9 mouse cellular contexts compared by ENCODE assay signal in genomic region chr3:89419981-89420380, GRCm38 (mm10). TPM values are rescaled to one million over a fixed set of nuclear protein-coding genes. Genes with fewer than 3 reads are reported as not detected.
A peak's percentile ranks its signal among the peaks of the same experiment; 100 is the strongest.
DNase-seq lines count a peak whose midpoint lies in the region; ATAC-seq lines count a peak whose summit lies in the region.
"Had no signal": no experiment of that assay in that cellular context is flagged by ENCODE, and none has a peak within 500 bp of the region (broad histone marks: within the 10 kb centered on the region; RNA-seq: fewer than 3 reads in every experiment).

No protein-coding gene starts in this region.

- no peaks in the 10 kb centered on the region for H3K9me3 ChIP-seq in heart, embryonic 13.5 days
- H3K9me3 ChIP-seq in hindbrain, embryonic 16.5 days (ENCODE audit: control insufficient read depth, low read length), result no peaks in the 10 kb centered on the region
- no peaks in the 10 kb centered on the region for H3K9me3 ChIP-seq in midbrain, embryonic 10.5 days (replicated peaks)

- H3K9ac ChIP-seq in heart, embryonic 13.5 days, result peak overlapping the region; percentile 85
- peak overlapping the region; percentile 55 for H3K9ac ChIP-seq in hindbrain, embryonic 16.5 days (ENCODE audit: low read depth, low read length)

- H3K4me2 ChIP-seq in heart, embryonic 13.5 days, result peak overlapping the region; percentile 84
- H3K4me2 ChIP-seq in hindbrain, embryonic 16.5 days (ENCODE audit: low read length), result peak overlapping the region; percentile 99

- H3K4me3 ChIP-seq in heart, embryonic 13.5 days, result peak overlapping the region; percentile 74
- peak overlapping the region; percentile 63 for H3K4me3 ChIP-seq in hindbrain, embryonic 16.5 days (ENCODE audit: low read length)
- H3K4me3 ChIP-seq in midbrain, embryonic 10.5 days, result peak overlapping the region; percentile 73

- 9% methylated on average over 3 of the region's 3 CpGs for WGBS in heart, embryonic 13.5 days
- 32% methylated on average over 3 of the region's 3 CpGs for WGBS in hindbrain, embryonic 16.5 days
- 43% methylated on average over 3 of the region's 3 CpGs for WGBS in midbrain, embryonic 10.5 days

- peak overlapping the region; percentile 98 for H3K27ac ChIP-seq in heart, embryonic 13.5 days (replicated peaks)
- no peak overlapping the region; the same call in 1 of the 2 replicates for H3K27ac ChIP-seq in hindbrain, embryonic 16.5 days (ENCODE audit: low read depth, low read length)
- H3K27ac ChIP-seq in midbrain, embryonic 10.5 days (replicated peaks), result peak overlapping the region; percentile 94

- DNase-seq in heart, adult 9 months (ENCODE audit: low spot score in 2 of 2), result no peak
- peak; percentile 32 for DNase-seq in MN1 (ENCODE audit: low spot score)
- no peak for DNase-seq in midbrain, embryonic 10.5 days (ENCODE audit: low spot score)
- DNase-seq in layer of hippocampus, postnatal 10 days (ENCODE audit: low spot score in 2 of 2), result no peak
- DNase-seq in spleen, adult 18-20 months, result no peak
- no peak for DNase-seq in spleen, postnatal 4 days (ENCODE audit: low spot score in 2 of 2)
- DNase-seq: retina, postnatal 1 day had no signal

- peaks cover 34% of the 10 kb centered on the region for H3K36me3 ChIP-seq in heart, embryonic 13.5 days
- H3K36me3 ChIP-seq in hindbrain, embryonic 16.5 days (ENCODE audit: control insufficient read depth, insufficient read depth, low read length), result peaks cover 3% of the 10 kb centered on the region
- peaks cover 39% of the 10 kb centered on the region for H3K36me3 ChIP-seq in midbrain, embryonic 10.5 days

- peaks cover 66% of the 10 kb centered on the region for H3K4me1 ChIP-seq in heart, embryonic 13.5 days
- peaks cover 27% of the 10 kb centered on the region for H3K4me1 ChIP-seq in hindbrain, embryonic 16.5 days (ENCODE audit: control insufficient read depth, insufficient read depth, low read depth, low read length)
- H3K4me1 ChIP-seq in midbrain, embryonic 10.5 days, result peaks cover 66% of the 10 kb centered on the region

- H3K27me3 ChIP-seq in heart, embryonic 13.5 days (replicated peaks), result no peaks in the 10 kb centered on the region
- H3K27me3 ChIP-seq in hindbrain, embryonic 16.5 days (replicated peaks; ENCODE audit: control insufficient read depth, insufficient read depth, low read length), result no peaks in the 10 kb centered on the region
- no peaks in the 10 kb centered on the region for H3K27me3 ChIP-seq in midbrain, embryonic 10.5 days (ENCODE audit: low read depth, poor library complexity, severe bottlenecking)

- no peak for ATAC-seq in heart, embryonic 13.5 days (ENCODE audit: extremely low read depth, insufficient number of reproducible peaks, low FRiP score, low TSS enrichment)
- ATAC-seq in hindbrain, embryonic 16.5 days, result no peak

RNA-seq across cellular contexts. Expression of gene Shc1, which starts 1.7 kb away (rescaled TPM):
- 63.4 and 66.1 TPM in 2 replicates for polyA plus RNA-seq in heart, embryonic 13.5 days (2015; fragmentation: Nextera tagmentation; extraction: Ambion mirVana)
- polyA plus RNA-seq in hindbrain, embryonic 16.5 days (2015; fragmentation: Nextera tagmentation; extraction: Ambion mirVana), result 16.9 and 23.8 TPM in 2 replicates
- polyA plus RNA-seq in midbrain, embryonic 10.5 days (2016; fragmentation: Nextera tagmentation; extraction: Ambion mirVana), result 51.8 TPM in 2 replicates
- 10 to 100 TPM; 14.7 to 15.1 TPM for total RNA-seq in layer of hippocampus, postnatal 10 days (2021)

RNA-seq across cellular contexts. Expression of gene Cks1b, which starts 1.8 kb away (rescaled TPM):
- polyA plus RNA-seq in heart, embryonic 13.5 days (2015; fragmentation: Nextera tagmentation; extraction: Ambion mirVana), result 339 and 400 TPM in 2 replicates
- 87.9 and 91.5 TPM in 2 replicates for polyA plus RNA-seq in hindbrain, embryonic 16.5 days (2015; fragmentation: Nextera tagmentation; extraction: Ambion mirVana)
- polyA plus RNA-seq in midbrain, embryonic 10.5 days (2016; fragmentation: Nextera tagmentation; extraction: Ambion mirVana), result 540 and 645 TPM in 2 replicates
- 10 to 100 TPM in 1 of 2 experiments, 1 to 10 TPM in 1; 9.8 to 10.9 TPM for total RNA-seq in layer of hippocampus, postnatal 10 days (2021)

RNA-seq across cellular contexts. Expression of gene Flad1, which starts 8.3 kb away (rescaled TPM):
- 30.3 and 32.0 TPM in 2 replicates for polyA plus RNA-seq in heart, embryonic 13.5 days (2015; fragmentation: Nextera tagmentation; extraction: Ambion mirVana)
- 34.7 and 36.6 TPM in 2 replicates for polyA plus RNA-seq in hindbrain, embryonic 16.5 days (2015; fragmentation: Nextera tagmentation; extraction: Ambion mirVana)
- 27.9 and 34.2 TPM in 2 replicates for polyA plus RNA-seq in midbrain, embryonic 10.5 days (2016; fragmentation: Nextera tagmentation; extraction: Ambion mirVana)
- total RNA-seq in layer of hippocampus, postnatal 10 days (2021), result 10 to 100 TPM; 28.8 to 33.6 TPM

RNA-seq across cellular contexts. Expression of gene Pygo2, which starts 10.0 kb away (rescaled TPM):
- polyA plus RNA-seq in heart, embryonic 13.5 days (2015; fragmentation: Nextera tagmentation; extraction: Ambion mirVana), result 24.3 and 24.8 TPM in 2 replicates
- 34.1 and 45.6 TPM in 2 replicates for polyA plus RNA-seq in hindbrain, embryonic 16.5 days (2015; fragmentation: Nextera tagmentation; extraction: Ambion mirVana)
- 41.9 and 43.3 TPM in 2 replicates for polyA plus RNA-seq in midbrain, embryonic 10.5 days (2016; fragmentation: Nextera tagmentation; extraction: Ambion mirVana)
- total RNA-seq in layer of hippocampus, postnatal 10 days (2021), result 10 to 100 TPM; 48.5 to 52.3 TPM

RNA-seq across cellular contexts. Expression of gene Pbxip1, which starts 16.5 kb away (rescaled TPM):
- 61.3 and 64.1 TPM in 2 replicates for polyA plus RNA-seq in heart, embryonic 13.5 days (2015; fragmentation: Nextera tagmentation; extraction: Ambion mirVana)
- 25.0 and 26.4 TPM in 2 replicates for polyA plus RNA-seq in hindbrain, embryonic 16.5 days (2015; fragmentation: Nextera tagmentation; extraction: Ambion mirVana)
- polyA plus RNA-seq in midbrain, embryonic 10.5 days (2016; fragmentation: Nextera tagmentation; extraction: Ambion mirVana), result 18.6 and 19.9 TPM in 2 replicates
- 10 to 100 TPM; 43.3 to 45.2 TPM for total RNA-seq in layer of hippocampus, postnatal 10 days (2021)
